ENCODE assay signal across 8 mouse cellular contexts in genomic region chr12:31376326-31376950, GRCm38 (mm10). TPM values are rescaled to one million over a fixed set of nuclear protein-coding genes. Genes with fewer than 3 reads are reported as not detected.
DNase-seq lines count a peak whose midpoint lies in the region; ATAC-seq lines count a peak whose summit lies in the region.

No protein-coding gene starts in this region.

- peak overlapping the region; percentile 71 for H3K4me2 ChIP-seq in heart, embryonic 14.5 days (ENCODE audit: low read length)
- H3K4me2 ChIP-seq in limb, embryonic 12.5 days = peak overlapping the region; percentile 56
- peak overlapping the region; percentile 48 for H3K4me2 ChIP-seq in neural tube, embryonic 13.5 days

- peaks cover 13 to 24% of the 10 kb centered on the region in 2 experiments for H3K4me1 ChIP-seq in heart, embryonic 14.5 days (ENCODE audit: control insufficient read depth in 2 of 2, insufficient read depth in 2 of 2, low read length in 2 of 2)
- H3K4me1 ChIP-seq in limb, embryonic 12.5 days (replicated peaks) = peaks cover 9% of the 10 kb centered on the region; the same call in 1 of the 2 replicates
- H3K4me1 ChIP-seq in neural tube, embryonic 13.5 days (replicated peaks) = peaks cover 11% of the 10 kb centered on the region

- no peak for ATAC-seq in heart, embryonic 14.5 days (ENCODE audit: insufficient number of reproducible peaks, insufficient read depth, low FRiP score, low read depth)
- no peak; the same call in 1 of the 2 replicates for ATAC-seq in limb, embryonic 12.5 days (ENCODE audit: insufficient number of reproducible peaks, insufficient read depth, low FRiP score, low TSS enrichment, low read depth)
- ATAC-seq in neural tube, embryonic 13.5 days (ENCODE audit: low read depth) = peak; percentile 77
- no peak for ATAC-seq in erythroblast, adult 5-6 weeks (replicated peaks; ENCODE audit: low FRiP score, poor library complexity, severe bottlenecking)

- DNase-seq in heart, adult 18-20 months = peak; percentile 14 to 16
- no peak for DNase-seq in heart, adult 8-10 months (ENCODE audit: low spot score)
- peak; percentile 18 for DNase-seq in adipocyte (ENCODE audit: low spot score)
- no peak for DNase-seq in thymus, postnatal 4 days

- H3K36me3 ChIP-seq in heart, embryonic 14.5 days (ENCODE audit: control insufficient read depth, insufficient read depth, low read length) = no peaks in the 10 kb centered on the region
- H3K36me3 ChIP-seq in limb, embryonic 12.5 days = no peaks in the 10 kb centered on the region
- H3K36me3 ChIP-seq in neural tube, embryonic 13.5 days = no peaks in the 10 kb centered on the region

- 0 out of 4 replicates have a peak overlapping the region, but pooled peaks of 1 of the 2 experiments have one; percentile 7 for H3K27ac ChIP-seq in heart, embryonic 14.5 days (replicated peaks in 1 of 2; ENCODE audit: control insufficient read depth in 1 of 2, insufficient read depth in 1 of 2, low read depth in 2 of 2, low read length in 2 of 2)
- no peak overlapping the region for H3K27ac ChIP-seq in limb, embryonic 12.5 days
- H3K27ac ChIP-seq in neural tube, embryonic 13.5 days (replicated peaks) = no peak overlapping the region

- H3K9ac ChIP-seq in heart, embryonic 14.5 days (ENCODE audit: low read length) = peak overlapping the region; percentile 44
- H3K9ac ChIP-seq in limb, embryonic 12.5 days (replicated peaks) = 0 out of 2 replicates have a peak overlapping the region, but pooled peaks have one; percentile 32
- peak overlapping the region; percentile 53 for H3K9ac ChIP-seq in neural tube, embryonic 13.5 days

- peak overlapping the region; percentile 28 to 32 for H3K4me3 ChIP-seq in heart, embryonic 14.5 days (ENCODE audit: control insufficient read depth in 1 of 2, insufficient read depth in 1 of 2, low read depth in 1 of 2, low read length in 2 of 2)
- peak overlapping the region; percentile 29 for H3K4me3 ChIP-seq in limb, embryonic 12.5 days (replicated peaks)
- H3K4me3 ChIP-seq in neural tube, embryonic 13.5 days = peak overlapping the region; percentile 23

- no peaks in the 10 kb centered on the region for H3K9me3 ChIP-seq in heart, embryonic 14.5 days (ENCODE audit: control insufficient read depth, low read length)
- H3K9me3 ChIP-seq in limb, embryonic 12.5 days = no peaks in the 10 kb centered on the region
- no peaks in the 10 kb centered on the region for H3K9me3 ChIP-seq in neural tube, embryonic 13.5 days

- 2% methylated on average over 13 of the region's 13 CpGs for WGBS in heart, embryonic 14.5 days
- WGBS in limb, embryonic 12.5 days = 13% methylated on average over 13 of the region's 13 CpGs
- WGBS in neural tube, embryonic 13.5 days = 19% methylated on average over 13 of the region's 13 CpGs

- H3K27me3 ChIP-seq in heart, embryonic 14.5 days (ENCODE audit: control insufficient read depth, insufficient read depth, low read length) = no peaks in the 10 kb centered on the region
- H3K27me3 ChIP-seq in limb, embryonic 12.5 days = no peaks in the 10 kb centered on the region
- no peaks in the 10 kb centered on the region for H3K27me3 ChIP-seq in neural tube, embryonic 13.5 days

RNA-seq across cellular contexts. Expression of gene Slc26a3, which starts 14.2 kb away (rescaled TPM):
- total RNA-seq in heart, adult 18-20 months (2021) = 1 to 10 TPM in 1 of 2 experiments, under 1 TPM in 1; 0.67 to 1.5 TPM
- 1 to 10 TPM; 1.1 to 2.4 (median 1.4) TPM for total RNA-seq in heart, adult 8-10 months (2022)
- polyA plus RNA-seq in heart, embryonic 14.5 days (2014; fragmentation: Nextera tagmentation; extraction: Ambion mirVana) = 0.13 and 0.35 TPM in 2 replicates
- polyA plus RNA-seq in limb, embryonic 12.5 days (2016; fragmentation: Nextera tagmentation; extraction: Ambion mirVana) = 0.09 TPM in 1 of 2 replicates, not detected in the other
- 0.18 TPM in 1 of 2 replicates, not detected in the other for polyA plus RNA-seq in neural tube, embryonic 13.5 days (2015; fragmentation: Nextera tagmentation; extraction: Ambion mirVana)
- total RNA-seq in erythroblast, adult 5-6 weeks (2015; ENCODE audit: low replicate concordance) = not detected in 2 replicates
- 0.34 TPM in 1 of 2 replicates, not detected in the other for total RNA-seq in erythroblast, adult 5-6 weeks (2017; ENCODE audit: low replicate concordance)

RNA-seq across cellular contexts. Expression of gene Dld, which starts 25.2 kb away (rescaled TPM):
- total RNA-seq in heart, adult 18-20 months (2021) = 100 to 1,000 TPM; 445 to 463 TPM
- 100 to 1,000 TPM; 368 to 419 (median 398) TPM for total RNA-seq in heart, adult 8-10 months (2022)
- polyA plus RNA-seq in heart, embryonic 14.5 days (2014; fragmentation: Nextera tagmentation; extraction: Ambion mirVana) = 214 and 224 TPM in 2 replicates
- 160 and 167 TPM in 2 replicates for polyA plus RNA-seq in limb, embryonic 12.5 days (2016; fragmentation: Nextera tagmentation; extraction: Ambion mirVana)
- polyA plus RNA-seq in neural tube, embryonic 13.5 days (2015; fragmentation: Nextera tagmentation; extraction: Ambion mirVana) = 125 and 139 TPM in 2 replicates
- 31.5 and 37.2 TPM in 2 replicates for total RNA-seq in erythroblast, adult 5-6 weeks (2015; ENCODE audit: low replicate concordance)
- 37.6 and 38.5 TPM in 2 replicates for total RNA-seq in erythroblast, adult 5-6 weeks (2017; ENCODE audit: low replicate concordance)

Comparison
In these comparisons a context has a peak if more than half of its experiments do, and no peak if none do; other contexts are left out.
1. DNase-seq: peak in heart, adult 18-20 months (2 of 2) and adipocyte (single experiment); none in heart, adult 8-10 months (single experiment) and thymus, postnatal 4 days (single experiment).
2. RNA of gene Dld, which starts 25.2 kb away (total RNA-seq): 445 to 463 TPM in heart, adult 18-20 months and 368 to 419 TPM in heart, adult 8-10 months; 31.5 to 38.5 TPM in erythroblast, adult 5-6 weeks; every median in the first group is over 4 times any median in the second.
3. Peak in every context shown above with its lines, with median percentiles within 50 percentile points of each other: H3K4me2 ChIP-seq, H3K4me3 ChIP-seq and H3K9ac ChIP-seq.